Mouse (Mus musculus) hindbrain, embryonic 13.5 days (tissue): Measurements from ENCODE around the gene Ssh2. TPM values are rescaled to one million over a fixed set of nuclear protein-coding genes. Genes with fewer than 3 reads are reported as not detected.

Source experiments
- ATAC-seq: fragments of 200-750 bp; cut with Nextera tagmentation; 2 replicates; pipeline ENCODE4 v1.8.0; 2017; ENCODE audit warnings: moderate TSS enrichment; ENCODE audit not compliant: low FRiP score
- H3K27ac ChIP-seq: fragments of 300-500 bp; sonication (generic); 2 replicates; pipeline ENCODE4 v1.5.1; 2015; ENCODE audit warnings: inconsistent platforms, mild to moderate bottlenecking, moderate library complexity
- H3K27me3 ChIP-seq: fragments of 300-500 bp; sonication (generic); 2 replicates; pipeline ENCODE4 v1.6.1; 2015; ENCODE audit warnings: mild to moderate bottlenecking, inconsistent platforms
- H3K36me3 ChIP-seq: fragments of 300-500 bp; sonication (generic); 2 replicates; pipeline ENCODE4 v1.6.1; 2015; ENCODE audit warnings: mild to moderate bottlenecking, inconsistent platforms
- H3K4me1 ChIP-seq: fragments of 300-500 bp; sonication (generic); replicated peaks from 2 replicates; pipeline ENCODE4 v1.6.1; 2015; ENCODE audit warnings: inconsistent platforms
- H3K4me2 ChIP-seq: fragments of 300-500 bp; sonication (generic); 2 replicates; pipeline ENCODE4 v1.6.1; 2015; ENCODE audit warnings: inconsistent platforms, mild to moderate bottlenecking, moderate library complexity
- H3K4me3 ChIP-seq: fragments of 300-500 bp; sonication (generic); 2 replicates; pipeline ENCODE4 v1.5.1; 2015; ENCODE audit warnings: mild to moderate bottlenecking, inconsistent platforms
- H3K9ac ChIP-seq: fragments of 300-500 bp; sonication (generic); 2 replicates; pipeline ENCODE4 v1.6.1; 2015; ENCODE audit warnings: mild to moderate bottlenecking, inconsistent platforms
- H3K9me3 ChIP-seq: fragments of 300-500 bp; sonication (generic); 2 replicates; pipeline ENCODE4 v1.6.1; 2016; ENCODE audit warnings: inconsistent platforms
- WGBS: fragments of 180-500 bp; shearing (Covaris S2); methylation state at CpG from one replicate; pipeline ENCODE4 v1.1.7; 2015; 5-methylcytosine and 5-hydroxymethylcytosine counted together
- polyA plus RNA-seq: library from polyadenylated mRNA; unstranded; fragments of >200 nt; fragmentation: Nextera tagmentation; extraction: Ambion mirVana; gene quantifications from 2 replicates; pipeline ENCODE4 v1.2.1, GENCODE M21; 2015

Ssh2 gene
- polyA plus RNA-seq, 1 experiment from 2014 or later: 16.4 TPM

DNA sequence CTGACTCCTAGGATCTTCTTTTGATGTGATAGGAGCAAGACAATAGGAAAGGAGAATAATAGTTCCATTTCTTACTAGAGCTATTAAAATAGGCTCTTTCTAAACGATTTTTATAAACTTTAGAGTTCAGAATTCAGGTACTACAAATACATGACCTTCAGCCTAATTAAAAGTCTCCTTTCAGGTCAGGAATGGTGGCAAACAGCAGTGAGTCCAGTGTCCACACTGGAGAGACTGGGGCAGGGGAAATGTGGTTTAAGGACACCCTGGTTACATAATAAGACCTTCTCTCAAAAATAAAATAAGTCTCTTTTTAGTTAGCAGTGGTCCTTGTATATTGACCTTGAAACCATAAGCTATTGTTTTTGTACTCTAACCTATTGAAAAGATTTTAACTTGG lies 148.3 kb downstream of the Ssh2 start:
- no peak for ATAC-seq
- H3K4me3 ChIP-seq: no peak overlapping the region
- no peaks in the 10 kb centered on the region for H3K4me1 ChIP-seq
- H3K9me3 ChIP-seq: no peaks in the 10 kb centered on the region
- no peaks in the 10 kb centered on the region for H3K36me3 ChIP-seq
- no peak overlapping the region for H3K9ac ChIP-seq
- 78% methylated on average over 1 of the region's 1 CpGs for WGBS
- H3K4me2 ChIP-seq: no peak overlapping the region
- no peaks in the 10 kb centered on the region for H3K27me3 ChIP-seq
- H3K27ac ChIP-seq: no peak overlapping the region

DNA sequence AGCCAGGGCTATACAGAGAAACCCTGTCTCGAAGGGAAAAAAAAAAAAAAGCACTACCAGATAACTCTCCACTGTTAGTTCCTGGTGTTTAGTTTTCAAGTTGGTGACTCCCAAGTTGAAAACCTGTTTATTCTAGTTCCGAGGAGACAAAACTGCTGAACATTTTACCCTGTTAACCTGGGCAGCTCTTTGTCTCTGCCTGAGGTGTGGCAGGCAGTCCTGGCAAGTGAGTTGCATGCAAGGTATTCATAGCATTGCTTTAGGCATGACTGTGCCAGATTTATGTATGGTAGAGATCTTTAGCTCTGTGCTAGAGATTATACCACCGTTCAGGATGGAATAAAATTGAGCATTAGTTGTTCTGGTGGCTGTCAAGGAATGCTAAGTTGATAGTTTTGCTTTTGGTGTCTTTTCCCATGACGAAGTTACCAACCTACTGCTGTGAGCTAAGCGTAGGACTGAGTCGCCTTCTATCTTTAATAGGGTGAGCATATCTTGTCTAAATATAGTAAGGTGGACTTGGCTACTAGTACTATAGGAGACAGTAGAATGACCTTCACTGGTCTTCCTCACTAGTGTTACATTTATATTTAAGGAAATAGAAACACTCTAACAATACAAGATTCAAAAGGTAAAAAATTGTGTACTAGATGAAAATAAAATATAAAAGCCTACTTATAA lies 149.8 kb downstream of the Ssh2 start:
- Histone ChIP-seq H3K27ac (no peak overlapping the region), H3K4me3 (no peak overlapping the region), H3K4me2 (no peak overlapping the region), H3K9me3 (no peaks in the 10 kb centered on the region), H3K4me1 (no peaks in the 10 kb centered on the region), H3K9ac (no peak overlapping the region), H3K27me3 (no peaks in the 10 kb centered on the region), H3K36me3 (no peaks in the 10 kb centered on the region)
- no peak for ATAC-seq
- 91% methylated on average over 6 of the region's 6 CpGs for WGBS

DNA sequence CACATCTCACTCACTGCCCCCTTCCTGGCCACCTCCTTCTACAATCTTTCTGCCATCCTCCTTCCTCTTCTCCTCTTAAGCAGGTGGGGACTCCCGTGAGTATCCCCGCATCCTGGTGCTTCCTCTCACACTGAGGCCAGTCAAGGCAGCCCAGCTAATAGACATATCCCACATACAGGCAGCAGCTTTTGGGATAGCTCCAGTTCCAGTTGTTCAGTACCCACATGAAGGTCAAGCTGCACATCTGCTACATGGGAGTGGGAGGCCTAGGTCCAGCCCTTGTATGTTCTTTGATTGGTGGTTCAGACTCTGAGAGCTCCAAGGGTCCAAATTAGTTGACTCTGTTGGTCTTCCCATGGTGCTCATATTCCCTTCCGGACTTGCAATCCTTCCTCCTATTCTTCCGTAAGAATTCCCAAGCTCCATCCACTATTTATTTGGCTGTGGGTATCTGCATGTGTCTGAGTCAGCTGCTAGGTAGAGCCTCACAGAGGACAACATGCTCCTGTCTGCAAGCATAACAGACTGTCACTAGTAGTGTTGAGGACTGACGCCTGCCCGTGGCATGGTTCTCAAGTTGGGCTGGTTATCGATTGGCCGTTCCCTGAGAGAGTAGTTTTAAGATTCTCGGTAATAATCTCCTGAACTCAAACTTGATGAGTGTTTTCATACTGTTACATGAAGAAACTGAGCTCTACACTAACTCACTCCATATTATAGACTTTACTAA lies 151.6 kb downstream of the Ssh2 start:
- H3K4me3 ChIP-seq: no peak overlapping the region
- no peak for ATAC-seq
- H3K4me2 ChIP-seq: no peak overlapping the region
- H3K9me3 ChIP-seq: no peaks in the 10 kb centered on the region
- WGBS: 96% methylated on average over 9 of the region's 9 CpGs
- no peak overlapping the region for H3K27ac ChIP-seq
- H3K9ac ChIP-seq: no peak overlapping the region
- H3K36me3 ChIP-seq: no peaks in the 10 kb centered on the region
- H3K4me1 ChIP-seq: 0 out of 2 replicates have a peak, but pooled peaks cover 3% of the 10 kb centered on the region
- H3K27me3 ChIP-seq: no peaks in the 10 kb centered on the region

DNA sequence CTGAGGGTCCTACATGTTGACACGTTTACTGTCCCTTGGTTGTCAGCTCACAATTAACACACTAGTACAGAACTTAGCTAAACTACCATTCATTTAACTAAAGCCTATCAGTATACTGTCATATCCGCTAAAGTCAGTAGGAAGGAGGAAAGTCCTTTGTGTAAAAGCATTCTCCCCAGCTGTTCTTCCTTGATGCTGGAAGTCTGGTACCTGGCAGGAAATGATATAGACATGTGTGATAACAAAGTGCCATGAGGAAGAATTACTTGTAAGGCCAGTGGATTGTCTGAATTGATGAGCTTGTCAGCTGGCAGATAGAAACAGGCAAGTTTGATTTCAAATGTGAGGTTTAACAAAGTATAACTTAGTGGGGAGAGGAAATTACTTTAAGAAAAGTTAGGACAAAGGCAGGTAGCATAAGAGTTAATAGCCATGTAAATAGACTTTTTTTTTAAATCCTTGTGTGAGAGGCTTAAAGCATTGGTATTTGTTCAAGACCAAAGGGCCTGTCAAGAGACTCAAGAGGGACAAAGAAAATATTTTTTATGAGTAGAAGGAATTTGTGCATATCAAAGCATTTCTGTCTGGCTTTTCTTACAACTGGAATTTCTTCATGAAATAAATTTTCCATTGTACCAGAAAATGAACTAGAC lies 153.2 kb downstream of the Ssh2 start:
- no peak overlapping the region for H3K4me3 ChIP-seq
- 92% methylated on average over 2 of the region's 2 CpGs for WGBS
- no peak overlapping the region for H3K4me2 ChIP-seq
- 0 out of 2 replicates have a peak, but pooled peaks cover 3% of the 10 kb centered on the region for H3K4me1 ChIP-seq
- H3K27me3 ChIP-seq: no peaks in the 10 kb centered on the region
- H3K27ac ChIP-seq: no peak overlapping the region
- no peak for ATAC-seq
- no peaks in the 10 kb centered on the region for H3K9me3 ChIP-seq
- no peak overlapping the region for H3K9ac ChIP-seq
- no peaks in the 10 kb centered on the region for H3K36me3 ChIP-seq

- Histone ChIP-seq H3K4me1 (0 out of 2 replicates have a peak, but pooled peaks cover 3% of the 10 kb centered on the region), H3K9ac (no peak overlapping the region), H3K9me3 (no peaks in the 10 kb centered on the region), H3K27ac (no peak overlapping the region), H3K4me2 (no peak overlapping the region), H3K27me3 (no peaks in the 10 kb centered on the region), H3K36me3 (no peaks in the 10 kb centered on the region), H3K4me3 (no peak overlapping the region)
- ATAC-seq: no peak
- 74% methylated on average over 2 of the region's 2 CpGs for WGBS
Measured at GRCm38 (mm10) chr11:77369841-77370191, 153.7 kb downstream of the Ssh2 start.

- no peak overlapping the region for H3K9ac ChIP-seq
- no peak overlapping the region for H3K27ac ChIP-seq
- ATAC-seq: no peak
- H3K4me3 ChIP-seq: no peak overlapping the region
- WGBS: 85% methylated on average over 3 of the region's 3 CpGs
- H3K27me3 ChIP-seq: no peaks in the 10 kb centered on the region
- no peaks in the 10 kb centered on the region for H3K36me3 ChIP-seq
- H3K4me1 ChIP-seq: 0 out of 2 replicates have a peak, but pooled peaks cover 3% of the 10 kb centered on the region
- no peaks in the 10 kb centered on the region for H3K9me3 ChIP-seq
- H3K4me2 ChIP-seq: no peak overlapping the region
Measured at GRCm38 (mm10) chr11:77371088-77371487, 155.0 kb downstream of the Ssh2 start.

DNA sequence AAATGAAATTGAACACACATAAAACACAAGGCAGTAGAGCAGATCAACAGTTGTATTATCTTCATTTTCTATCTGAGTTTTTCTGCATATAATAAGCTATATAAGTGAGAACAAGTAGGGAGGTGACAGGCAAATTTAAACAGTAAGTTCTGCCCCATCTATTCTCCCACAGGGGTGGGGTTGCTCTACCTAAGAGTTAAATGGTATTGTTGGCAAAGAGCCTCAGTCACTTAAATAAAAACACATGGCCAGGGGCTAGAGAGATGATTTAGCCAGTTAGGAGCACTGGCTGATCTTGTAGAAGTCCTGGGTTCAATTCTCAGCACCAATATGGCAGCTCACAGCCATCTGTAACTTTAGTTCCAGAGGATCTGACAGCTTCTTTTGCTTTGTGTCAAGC lies 155.6 kb downstream of the Ssh2 start:
- Histone ChIP-seq H3K9ac (no peak overlapping the region), H3K27me3 (no peaks in the 10 kb centered on the region), H3K4me2 (no peak overlapping the region), H3K27ac (no peak overlapping the region), H3K4me3 (no peak overlapping the region), H3K9me3 (no peaks in the 10 kb centered on the region), H3K4me1 (0 out of 2 replicates have a peak, but pooled peaks cover 7% of the 10 kb centered on the region), H3K36me3 (no peaks in the 10 kb centered on the region)
- no peak for ATAC-seq

- H3K4me2 ChIP-seq: no peak overlapping the region
- no peak overlapping the region for H3K9ac ChIP-seq
- H3K4me1 ChIP-seq: peaks cover 7% of the 10 kb centered on the region; the same call in 1 of the 2 replicates
- H3K27me3 ChIP-seq: no peaks in the 10 kb centered on the region
- no peaks in the 10 kb centered on the region for H3K36me3 ChIP-seq
- H3K9me3 ChIP-seq: no peaks in the 10 kb centered on the region
- no peak for ATAC-seq
- no peak overlapping the region for H3K4me3 ChIP-seq
- H3K27ac ChIP-seq: no peak overlapping the region
- WGBS: 71% methylated on average over 8 of the region's 8 CpGs
Measured at GRCm38 (mm10) chr11:77372196-77372904, 156.3 kb downstream of the Ssh2 start.

GRCm38 (mm10) chr11:77378622-77379021 lies 162.5 kb downstream of the Ssh2 start:
- no peaks in the 10 kb centered on the region for H3K9me3 ChIP-seq
- WGBS: 93% methylated on average over 2 of the region's 2 CpGs
- H3K36me3 ChIP-seq: no peaks in the 10 kb centered on the region
- H3K27me3 ChIP-seq: no peaks in the 10 kb centered on the region
- H3K4me1 ChIP-seq: peaks cover 4% of the 10 kb centered on the region; the same call in 1 of the 2 replicates
- H3K4me2 ChIP-seq: no peak overlapping the region
- H3K27ac ChIP-seq: no peak overlapping the region
- H3K9ac ChIP-seq: no peak overlapping the region
- no peak overlapping the region for H3K4me3 ChIP-seq
- no peak for ATAC-seq

DNA sequence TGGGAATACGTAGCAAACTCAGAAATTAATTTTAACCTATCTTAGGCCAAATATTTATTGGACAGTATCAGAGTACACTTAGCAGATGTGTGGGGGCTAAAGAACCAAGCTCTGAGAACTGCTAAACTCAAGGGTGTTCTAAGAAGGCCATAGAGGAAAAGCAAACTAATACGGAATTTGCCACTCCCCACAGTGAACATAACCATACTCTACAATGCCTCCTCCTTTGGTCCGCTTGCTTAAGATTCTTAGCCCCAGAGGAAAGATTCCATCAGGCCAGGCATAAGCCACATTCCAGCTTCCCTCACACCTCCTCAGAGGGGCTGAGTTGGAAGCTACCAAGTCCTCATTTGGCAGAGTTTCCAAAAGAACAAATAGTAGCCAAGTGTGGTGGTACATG lies 165.1 kb downstream of the Ssh2 start:
- H3K4me1 ChIP-seq: peaks cover 3% of the 10 kb centered on the region; the same call in 1 of the 2 replicates
- H3K4me3 ChIP-seq: no peak overlapping the region
- WGBS: 91% methylated on average over 3 of the region's 3 CpGs
- H3K36me3 ChIP-seq: no peaks in the 10 kb centered on the region
- no peak overlapping the region for H3K4me2 ChIP-seq
- H3K9ac ChIP-seq: no peak overlapping the region
- no peak overlapping the region for H3K27ac ChIP-seq
- ATAC-seq: no peak
- no peaks in the 10 kb centered on the region for H3K27me3 ChIP-seq
- no peaks in the 10 kb centered on the region for H3K9me3 ChIP-seq

DNA sequence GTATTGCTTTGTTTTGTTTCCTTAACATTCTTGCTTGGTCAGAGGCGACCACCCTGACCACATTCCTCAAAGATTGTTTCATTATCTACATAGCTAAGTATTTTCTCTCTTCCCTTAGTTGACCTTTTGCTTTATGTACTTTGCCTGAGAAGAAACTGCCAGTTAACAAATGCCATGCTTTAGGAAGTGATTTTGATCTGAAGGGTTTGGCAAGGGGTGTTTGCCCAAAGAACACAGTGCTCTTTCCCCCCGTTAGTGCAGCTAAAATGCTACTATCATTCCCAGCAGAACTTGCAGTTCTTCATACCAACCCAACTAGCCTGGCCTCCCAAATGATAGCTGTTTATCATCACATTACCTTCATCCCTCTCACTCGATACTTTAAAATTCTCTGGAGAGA lies 168.1 kb downstream of the Ssh2 start:
- 82% methylated on average over 3 of the region's 3 CpGs for WGBS
- ATAC-seq: no peak

More for the DNA sequence above, 168.1 kb downstream of the Ssh2 start:
- Histone ChIP-seq H3K36me3 (no peaks in the 10 kb centered on the region), H3K27ac (no peak overlapping the region), H3K9me3 (no peaks in the 10 kb centered on the region), H3K27me3 (no peaks in the 10 kb centered on the region), H3K9ac (no peak overlapping the region), H3K4me3 (no peak overlapping the region), H3K4me2 (no peak overlapping the region), H3K4me1 (no peaks in the 10 kb centered on the region)
